ENCODE assay signal across 9 mouse cellular contexts in the genomic region with DNA sequence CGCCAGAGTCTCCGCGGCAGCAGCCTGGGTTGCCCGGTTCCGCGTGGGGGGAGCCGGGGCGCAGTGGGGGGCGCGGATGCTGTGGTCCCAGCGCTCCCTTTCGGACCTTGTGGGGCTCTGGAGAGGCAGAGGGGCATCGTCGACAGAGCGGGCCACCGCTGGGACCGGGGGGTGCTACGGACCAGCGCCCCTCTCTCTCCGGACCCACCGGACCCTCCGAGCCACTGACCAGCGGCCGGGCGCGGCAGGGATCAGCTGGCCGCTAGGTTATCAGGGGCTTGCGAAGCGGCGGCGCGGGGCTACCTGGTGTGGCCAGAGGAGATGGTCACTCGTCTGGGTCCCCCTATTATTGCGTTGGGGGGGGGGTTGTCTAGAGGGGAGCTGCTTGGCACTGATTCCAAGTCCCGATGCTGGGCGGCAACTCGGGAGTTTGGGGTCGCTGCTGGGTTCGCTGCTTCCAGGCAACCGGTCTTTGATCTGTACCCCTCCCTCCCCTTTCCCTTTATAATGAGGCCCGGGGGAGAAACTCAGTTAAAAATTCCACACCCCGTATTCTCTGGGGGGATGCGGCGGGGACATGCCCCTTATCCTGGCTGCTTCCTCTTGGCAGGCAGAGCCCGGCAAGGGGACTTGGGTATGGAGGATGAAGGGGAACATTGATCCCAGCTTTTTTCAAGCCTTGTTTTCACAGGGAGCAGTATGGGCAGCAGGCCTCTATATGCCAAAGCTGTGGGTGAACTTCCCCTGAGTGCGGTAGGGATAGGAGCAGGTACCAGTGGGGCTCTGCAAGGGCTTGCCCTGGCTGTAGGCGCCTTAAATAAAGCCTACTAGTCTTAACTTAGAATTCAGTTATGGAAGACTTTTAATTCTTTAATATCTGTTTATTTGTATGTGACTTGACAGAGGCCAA. TPM values are rescaled to one million over a fixed set of nuclear protein-coding genes. Genes with fewer than 3 reads are reported as not detected.
A peak's percentile ranks its signal among the peaks of the same experiment; 100 is the strongest.
DNase-seq lines count a peak whose midpoint lies in the region; ATAC-seq and TF ChIP-seq lines count a peak whose summit lies in the region.
"Had no signal": no experiment of that assay in that cellular context is flagged by ENCODE, and none has a peak within 500 bp of the region (broad histone marks: within the 10 kb centered on the region; RNA-seq: fewer than 3 reads in every experiment).

No protein-coding gene starts in this region.

- H3K4me1 ChIP-seq in heart, embryonic 16.5 days (ENCODE audit: control insufficient read depth, insufficient read depth, low read length): no peaks in the 10 kb centered on the region
- no peaks in the 10 kb centered on the region for H3K4me1 ChIP-seq in heart, adult 2 months (ENCODE audit: control insufficient read depth, insufficient read depth, low read length)
- H3K4me1 ChIP-seq in forebrain, embryonic 15.5 days: peaks cover 53% of the 10 kb centered on the region
- H3K4me1 ChIP-seq in limb, embryonic 10.5 days: peaks cover 17% of the 10 kb centered on the region
- H3K4me1 ChIP-seq in olfactory bulb, adult 2 months (ENCODE audit: control insufficient read depth, insufficient read depth, low read length): peaks cover 23% of the 10 kb centered on the region

- TF ChIP-seq POLR2A in heart, adult 2 months (IDR thresholded peaks at IDR 0.05; ENCODE audit: insufficient read depth, low read depth, low read length): no peak
- TF ChIP-seq POLR2A in olfactory bulb, adult 2 months (IDR thresholded peaks at IDR 0.05; ENCODE audit: insufficient read depth, low read depth, low read length): no peak

- no peak overlapping the region for H3K27ac ChIP-seq in heart, embryonic 16.5 days (ENCODE audit: low read length)
- no peak overlapping the region for H3K27ac ChIP-seq in heart, adult 2 months
- H3K27ac ChIP-seq in forebrain, embryonic 15.5 days (replicated peaks): peak overlapping the region; percentile 96
- peak overlapping the region; percentile 88 for H3K27ac ChIP-seq in limb, embryonic 10.5 days
- H3K27ac ChIP-seq in olfactory bulb, adult 2 months (ENCODE audit: insufficient read depth, low read depth, low read length): no peak overlapping the region

- no peak for TF ChIP-seq CTCF in heart, adult 2 months (IDR thresholded peaks at IDR 0.05)
- no peak for TF ChIP-seq CTCF in olfactory bulb, adult 2 months (IDR thresholded peaks at IDR 0.05; ENCODE audit: insufficient read depth, low read depth, low read length)

- no peaks in the 10 kb centered on the region for H3K79me2 ChIP-seq in heart, adult 2 months (replicated peaks; ENCODE audit: control insufficient read depth, insufficient read depth, low read length)

- H3K27me3 ChIP-seq in heart, embryonic 16.5 days (ENCODE audit: control insufficient read depth, insufficient read depth, low read length): peaks cover 44% of the 10 kb centered on the region
- H3K27me3 ChIP-seq in heart, adult 2 months (ENCODE audit: control insufficient read depth, insufficient read depth, low read length): peaks cover 3% of the 10 kb centered on the region; the same call in 1 of the 2 replicates
- no peaks in the 10 kb centered on the region for H3K27me3 ChIP-seq in forebrain, embryonic 15.5 days
- H3K27me3 ChIP-seq in limb, embryonic 10.5 days (ENCODE audit: low read depth, poor library complexity, severe bottlenecking): peaks cover 48% of the 10 kb centered on the region

- no peak for ATAC-seq in heart, embryonic 16.5 days (replicated peaks; ENCODE audit: extremely low read depth, insufficient read depth, low FRiP score)
- peak; percentile 9 for ATAC-seq in forebrain, embryonic 15.5 days (replicated peaks)

- no peaks in the 10 kb centered on the region for H3K36me3 ChIP-seq in heart, embryonic 16.5 days (ENCODE audit: control insufficient read depth, insufficient read depth)
- H3K36me3 ChIP-seq in heart, adult 2 months (ENCODE audit: control insufficient read depth, insufficient read depth, low read length): no peaks in the 10 kb centered on the region
- H3K36me3 ChIP-seq in forebrain, embryonic 15.5 days: no peaks in the 10 kb centered on the region
- no peaks in the 10 kb centered on the region for H3K36me3 ChIP-seq in limb, embryonic 10.5 days
- H3K36me3 ChIP-seq: G1E had no signal

- H3K9me3 ChIP-seq in heart, embryonic 16.5 days (replicated peaks; ENCODE audit: control insufficient read depth, low read length): 0 out of 2 replicates have a peak, but pooled peaks cover under 1% of the 10 kb centered on the region
- H3K9me3 ChIP-seq in forebrain, embryonic 15.5 days: no peaks in the 10 kb centered on the region
- no peaks in the 10 kb centered on the region for H3K9me3 ChIP-seq in limb, embryonic 10.5 days (replicated peaks)

- WGBS in heart, embryonic 16.5 days: 4% methylated on average over 37 of the region's 47 CpGs
- WGBS in heart, adult 2 months: 3% methylated on average over 47 of the region's 47 CpGs
- 1% methylated on average over 35 of the region's 47 CpGs for WGBS in forebrain, embryonic 15.5 days
- WGBS in limb, embryonic 10.5 days: 2% methylated on average over 45 of the region's 47 CpGs
- 4% methylated on average over 47 of the region's 47 CpGs for WGBS in olfactory bulb, adult 2 months

- intact Hi-C loops in heart, adult 2 months (cut with DNase I): loop anchor here (10.0 kb wide), 1 partner anchor 242 kb away; no protein-coding TSS in a partner anchor
- intact Hi-C loops in gastrocnemius, postnatal 14 days (cut with DNase I; ENCODE audit: low total_unique reads): loop anchor here (5.0 kb wide), 2 partner anchors 40 to 240 kb away; no protein-coding TSS in a partner anchor

- peak overlapping the region; percentile 62 for H3K4me2 ChIP-seq in heart, embryonic 16.5 days (ENCODE audit: low read depth, low read length)
- H3K4me2 ChIP-seq in forebrain, embryonic 15.5 days (replicated peaks): peak overlapping the region; percentile 74

- no peak for TF ChIP-seq EP300 in heart, adult 2 months (IDR thresholded peaks at IDR 0.05; ENCODE audit: insufficient read depth, low read depth, low read length)

- no peak for DNase-seq in heart, adult 2 months
- DNase-seq in cerebellum, adult 11 months: peak; percentile 32
- peak; percentile 66 for DNase-seq in limb, embryonic 10.5 days (ENCODE audit: low spot score)
- DNase-seq in gastrocnemius, postnatal 14 days: no peak
- DNase-seq in gastrocnemius, postnatal 10 days: no peak

- no peak overlapping the region for H3K9ac ChIP-seq in heart, embryonic 16.5 days (ENCODE audit: low read length)
- no peak overlapping the region for H3K9ac ChIP-seq in heart, adult 2 months (ENCODE audit: low read depth, low read length)
- peak overlapping the region; percentile 99 for H3K9ac ChIP-seq in forebrain, embryonic 15.5 days (replicated peaks)

- peak overlapping the region; percentile 53 for H3K4me3 ChIP-seq in heart, embryonic 16.5 days (ENCODE audit: low read length)
- no peak overlapping the region for H3K4me3 ChIP-seq in heart, adult 2 months
- peak overlapping the region; percentile 91 for H3K4me3 ChIP-seq in forebrain, embryonic 15.5 days
- H3K4me3 ChIP-seq in limb, embryonic 10.5 days: peak overlapping the region; percentile 77
- peak overlapping the region; percentile 57 for H3K4me3 ChIP-seq in olfactory bulb, adult 2 months (ENCODE audit: insufficient read depth, low read depth, low read length)

RNA-seq across cellular contexts. Expression of gene Apba2, which starts 1.0 kb away (rescaled TPM):
- polyA plus RNA-seq in heart, embryonic 16.5 days (2015; fragmentation: Nextera tagmentation; extraction: Ambion mirVana): 0.97 and 1.9 TPM in 2 replicates
- total RNA-seq in heart, adult 2 months (2021): 1 to 10 TPM in 1 of 2 experiments, under 1 TPM in 1; 0.68 to 1.2 TPM
- 0.90 and 1.0 TPM in 2 replicates for polyA plus RNA-seq in heart, adult 2 months (2012; rRNA removed)
- 159 and 172 TPM in 2 replicates for polyA plus RNA-seq in forebrain, embryonic 15.5 days (2015; fragmentation: Nextera tagmentation; extraction: Ambion mirVana)
- polyA plus RNA-seq in limb, embryonic 10.5 days (2016; fragmentation: Nextera tagmentation; extraction: Ambion mirVana): 6.6 and 7.8 TPM in 2 replicates
- polyA plus RNA-seq in olfactory bulb, adult 2 months (2012; ENCODE audit: insufficient read depth, insufficient read length, low replicate concordance, missing spikeins): not detected in 2 replicates
- total RNA-seq in gastrocnemius, postnatal 14 days (2021): under 1 TPM; 0.27 to 0.39 TPM
- total RNA-seq in gastrocnemius, postnatal 10 days (2021): 1 to 10 TPM in 1 of 2 experiments, under 1 TPM in 1; 0.49 to 1.1 TPM
- polyA plus RNA-seq: G1E had no signal

Comparison
In these comparisons a context has a peak if more than half of its experiments do, and no peak if none do; other contexts are left out.
1. H3K27ac ChIP-seq: peak in forebrain, embryonic 15.5 days (single experiment) and limb, embryonic 10.5 days (single experiment); none in heart, embryonic 16.5 days (single experiment), heart, adult 2 months (single experiment) and olfactory bulb, adult 2 months (single experiment).
2. DNase-seq: peak in cerebellum, adult 11 months (single experiment) and limb, embryonic 10.5 days (single experiment); none in heart, adult 2 months (0 of 2), gastrocnemius, postnatal 14 days (single experiment) and gastrocnemius, postnatal 10 days (single experiment).